In the genomic region with DNA sequence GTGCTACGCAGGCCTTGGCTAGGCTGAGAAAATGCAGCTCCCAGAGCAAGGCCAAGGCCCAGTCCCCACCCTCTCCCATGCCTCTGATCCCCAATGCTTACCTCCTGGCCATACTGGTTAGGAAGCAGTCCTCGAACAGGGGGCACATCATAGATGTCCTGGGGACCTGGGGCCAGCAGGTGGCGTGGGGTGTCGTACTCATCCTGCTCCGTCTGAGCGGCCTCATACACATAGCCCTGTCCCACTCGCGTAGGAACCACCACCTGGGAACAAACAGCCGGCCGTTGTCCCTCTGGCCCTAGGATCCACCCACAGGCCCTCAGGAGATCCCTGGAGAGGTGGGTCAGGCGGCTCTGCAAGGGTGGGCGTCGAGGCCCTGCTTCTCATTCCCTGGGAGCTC, we compare ENCODE assay signal across 10 mouse cellular contexts. TPM values are rescaled to one million over a fixed set of nuclear protein-coding genes. Genes with fewer than 3 reads are reported as not detected.
DNase-seq lines count a peak whose midpoint lies in the region; ATAC-seq lines count a peak whose summit lies in the region.
"Had no signal": no experiment of that assay in that cellular context is flagged by ENCODE, and none has a peak within 500 bp of the region (broad histone marks: within the 10 kb centered on the region; RNA-seq: fewer than 3 reads in every experiment).

No protein-coding gene starts in this region.

- H3K9ac ChIP-seq in heart, embryonic 16.5 days (ENCODE audit: low read length), result no peak overlapping the region
- H3K9ac ChIP-seq: embryonic facial prominence, embryonic 15.5 days; liver, embryonic 14.5 days had no signal

- DNase-seq in heart, postnatal 14 days, result no peak
- peak; percentile 58 for DNase-seq in ES-CJ7 (ENCODE audit: low read depth, low spot score)
- peak; percentile 16 to 39 for DNase-seq in cerebellum, postnatal 14 days
- no peak for DNase-seq in midbrain, embryonic 10.5 days (ENCODE audit: low spot score)
- DNase-seq in urinary bladder, postnatal 10 days (ENCODE audit: low spot score), result no peak
- no peak for DNase-seq in left cerebral cortex, adult 11 months (ENCODE audit: low spot score)
- DNase-seq: layer of hippocampus, postnatal 36 days had no signal

- H3K4me1 ChIP-seq in heart, embryonic 16.5 days (ENCODE audit: control insufficient read depth, insufficient read depth, low read length), result peaks cover 47% of the 10 kb centered on the region
- peaks cover 39% of the 10 kb centered on the region for H3K4me1 ChIP-seq in midbrain, embryonic 10.5 days

- WGBS in heart, embryonic 16.5 days, result 83% methylated on average over 13 of the region's 13 CpGs
- WGBS in midbrain, embryonic 10.5 days, result 91% methylated on average over 13 of the region's 13 CpGs

- intact Hi-C loops in heart, postnatal 14 days (cut with DNase I), result loop anchor here (2.0 to 5.0 kb wide), 2 partner anchors 37 to 97 kb away; no protein-coding TSS in a partner anchor

- H3K4me3 ChIP-seq in heart, embryonic 16.5 days (ENCODE audit: low read length), result no peak overlapping the region
- H3K4me3 ChIP-seq in midbrain, embryonic 10.5 days, result no peak overlapping the region
- H3K4me3 ChIP-seq: embryonic facial prominence, embryonic 15.5 days had no signal

- no peaks in the 10 kb centered on the region for H3K9me3 ChIP-seq in heart, embryonic 16.5 days (replicated peaks; ENCODE audit: control insufficient read depth, low read length)
- no peaks in the 10 kb centered on the region for H3K9me3 ChIP-seq in midbrain, embryonic 10.5 days (replicated peaks)
- H3K9me3 ChIP-seq: embryonic facial prominence, embryonic 15.5 days had no signal

- no peak for ATAC-seq in heart, embryonic 16.5 days (replicated peaks; ENCODE audit: extremely low read depth, insufficient read depth, low FRiP score)

- no peaks in the 10 kb centered on the region for H3K27me3 ChIP-seq in heart, embryonic 16.5 days (ENCODE audit: control insufficient read depth, insufficient read depth, low read length)
- H3K27me3 ChIP-seq in midbrain, embryonic 10.5 days (ENCODE audit: low read depth, poor library complexity, severe bottlenecking), result no peaks in the 10 kb centered on the region
- H3K27me3 ChIP-seq: embryonic facial prominence, embryonic 15.5 days had no signal

- H3K4me2 ChIP-seq in heart, embryonic 16.5 days (ENCODE audit: low read depth, low read length), result no peak overlapping the region
- H3K4me2 ChIP-seq: embryonic facial prominence, embryonic 15.5 days had no signal

- peak overlapping the region; percentile 98 for H3K27ac ChIP-seq in heart, embryonic 16.5 days (ENCODE audit: low read length)
- H3K27ac ChIP-seq in midbrain, embryonic 10.5 days (replicated peaks), result peak overlapping the region; percentile 76; the same call in 1 of the 2 replicates
- H3K27ac ChIP-seq: liver, embryonic 14.5 days had no signal

- peaks cover 58% of the 10 kb centered on the region for H3K36me3 ChIP-seq in heart, embryonic 16.5 days (ENCODE audit: control insufficient read depth, insufficient read depth)
- peaks cover 80% of the 10 kb centered on the region for H3K36me3 ChIP-seq in midbrain, embryonic 10.5 days

RNA-seq across cellular contexts. Expression of a gene that starts 24.7 kb away (rescaled TPM):
- polyA plus RNA-seq in heart, embryonic 16.5 days (2015; fragmentation: Nextera tagmentation; extraction: Ambion mirVana), result 0.17 and 2.1 TPM in 2 replicates
- not detected for total RNA-seq in heart, postnatal 14 days (2021)
- polyA plus RNA-seq in midbrain, embryonic 10.5 days (2016; fragmentation: Nextera tagmentation; extraction: Ambion mirVana), result not detected in 2 replicates
- total RNA-seq: layer of hippocampus, postnatal 36 days had no signal

RNA-seq across cellular contexts. Expression of a gene that starts 28.1 kb away (rescaled TPM):
- 39.8 and 46.7 TPM in 2 replicates for polyA plus RNA-seq in heart, embryonic 16.5 days (2015; fragmentation: Nextera tagmentation; extraction: Ambion mirVana)
- 10 to 100 TPM; 27.1 to 35.7 TPM for total RNA-seq in heart, postnatal 14 days (2021)
- 52.4 and 53.7 TPM in 2 replicates for polyA plus RNA-seq in midbrain, embryonic 10.5 days (2016; fragmentation: Nextera tagmentation; extraction: Ambion mirVana)

Comparison
In these comparisons a context has a peak if more than half of its experiments do, and no peak if none do; other contexts are left out.
1. DNase-seq: peak in ES-CJ7 (single experiment) and cerebellum, postnatal 14 days (2 of 2); none in heart, postnatal 14 days (0 of 2), midbrain, embryonic 10.5 days (single experiment), urinary bladder, postnatal 10 days (single experiment) and left cerebral cortex, adult 11 months (single experiment).